Mouse (Mus musculus) MEL (cell line): Measurements from ENCODE around the gene Cyp26b1. TPM values are rescaled to one million over a fixed set of nuclear protein-coding genes. Genes with fewer than 3 reads are reported as not detected.

Experiments
- DNase-seq: peaks from one replicate; pipeline ENCODE4 v3.0.0; 2011; ENCODE audit warnings: low read depth, low spot score
- H3K27ac ChIP-seq: 2 replicates; pipeline ENCODE4 v1.5.1; 2012; ENCODE audit warnings: low read depth, mild to moderate bottlenecking, control low read depth, low read length, moderate library complexity; ENCODE audit not compliant: control insufficient read depth
- H3K27me3 ChIP-seq, 2 experiments: fragments of 150-350 bp in 1 of 2; sonication (generic) in 1 of 2; 2 replicates each; pipeline ENCODE4 v1.6.1; 2012; ENCODE audit warnings: low read length in 2 of 2, mild to moderate bottlenecking in 2 of 2, improper control_type of control experiment in 1 of 2, moderate library complexity in 1 of 2; ENCODE audit not compliant: insufficient read depth in 2 of 2, control insufficient read depth in 1 of 2
- H3K36me3 ChIP-seq, 2 experiments: 2 replicates each; pipeline ENCODE4 v1.6.1; 2012 to 2014; ENCODE audit warnings: low read length in 2 of 2, improper control_type of control experiment in 1 of 2, inconsistent platforms in 1 of 2, mild to moderate bottlenecking in 1 of 2; ENCODE audit not compliant: insufficient read depth in 2 of 2, control insufficient read depth in 1 of 2
- H3K4me1 ChIP-seq, 2 experiments: fragments of 150-350 bp in 1 of 2; sonication (generic) in 1 of 2; 2 replicates each; pipeline ENCODE4 v1.6.1; 2012; ENCODE audit warnings: low read length in 2 of 2, improper control_type of control experiment in 1 of 2, mild to moderate bottlenecking in 1 of 2; ENCODE audit not compliant: insufficient read depth in 2 of 2, control insufficient read depth in 1 of 2
- H3K4me3 ChIP-seq, 2 experiments: fragments of 150-350 bp in 1 of 2; sonication (generic) in 1 of 2; 2 replicates each; pipeline ENCODE4 v1.5.1; 2012; ENCODE audit warnings: low read depth in 2 of 2, low read length in 2 of 2, mild to moderate bottlenecking in 2 of 2, moderate library complexity in 2 of 2, control low read depth in 1 of 2, improper control_type of control experiment in 1 of 2; ENCODE audit not compliant: control insufficient read depth in 1 of 2, insufficient read depth in 1 of 2
- H3K79me2 ChIP-seq: 2 replicates; pipeline ENCODE4 v1.6.1; 2012; ENCODE audit warnings: mild to moderate bottlenecking, low read length, moderate library complexity; ENCODE audit not compliant: control insufficient read depth, poor library complexity, insufficient read depth
- H3K9ac ChIP-seq: 2 replicates; pipeline ENCODE4 v1.6.1; 2012; ENCODE audit warnings: low read depth, mild to moderate bottlenecking, control low read depth, low read length, moderate library complexity; ENCODE audit not compliant: control insufficient read depth, poor library complexity, severe bottlenecking
- H3K9me3 ChIP-seq: fragments of 150-350 bp; sonication (generic); replicated peaks from 2 replicates; pipeline ENCODE4 v1.6.1; 2012; ENCODE audit warnings: mild to moderate bottlenecking, low read length, improper control_type of control experiment, moderate library complexity; ENCODE audit not compliant: insufficient read depth
- CHD2 ChIP-seq: IDR thresholded peaks from 2 replicates; pipeline ENCODE4 v1.6.1; 2011; ENCODE audit warnings: low read length, improper control_type of control experiment
- ELF1 ChIP-seq: IDR thresholded peaks from 2 replicates; pipeline ENCODE4 v1.6.1; 2014; ENCODE audit warnings: low read depth, mild to moderate bottlenecking, inconsistent platforms, low read length, improper control_type of control experiment, moderate library complexity
- HCFC1 ChIP-seq: IDR thresholded peaks from 2 replicates; pipeline ENCODE4 v1.6.1; 2012; ENCODE audit warnings: low read depth, mild to moderate bottlenecking, inconsistent platforms, low read length, improper control_type of control experiment, moderate library complexity
- JUND ChIP-seq: IDR thresholded peaks from 2 replicates; pipeline ENCODE4 v1.6.1; 2011; ENCODE audit warnings: low read depth, mild to moderate bottlenecking, improper control_type of control experiment, low read length
- KAT2A ChIP-seq: conservative IDR thresholded peaks from 2 replicates; pipeline ENCODE4 v1.6.1; 2012; ENCODE audit warnings: low read depth, low read length, improper control_type of control experiment, inconsistent platforms
- MAFK ChIP-seq: IDR thresholded peaks from 2 replicates; pipeline ENCODE4 v1.6.1; 2011; ENCODE audit warnings: low read depth, mild to moderate bottlenecking, low read length, improper control_type of control experiment, borderline replicate concordance
- MYB ChIP-seq: IDR thresholded peaks from 2 replicates; pipeline ENCODE4 v1.6.1; 2011; ENCODE audit warnings: mild to moderate bottlenecking, low read depth, low read length, improper control_type of control experiment
- MYC ChIP-seq: IDR thresholded peaks from 2 replicates; pipeline ENCODE4 v1.6.1; 2011; ENCODE audit warnings: low read depth, mild to moderate bottlenecking, low read length, improper control_type of control experiment, moderate library complexity
- NRF1 ChIP-seq: IDR thresholded peaks from 2 replicates; pipeline ENCODE4 v1.6.1; 2014; ENCODE audit warnings: low read depth, mild to moderate bottlenecking, inconsistent platforms, low read length, improper control_type of control experiment, moderate library complexity; ENCODE audit not compliant: poor library complexity, insufficient read depth, severe bottlenecking
- POLR2A ChIP-seq, 2 experiments: IDR thresholded peaks; 2 replicates each; pipeline ENCODE4 v1.6.1; 2011 to 2012; ENCODE audit warnings: low read length in 2 of 2, mild to moderate bottlenecking in 2 of 2, control low read depth in 1 of 2, improper control_type of control experiment in 1 of 2, low read depth in 1 of 2, moderate library complexity in 1 of 2; ENCODE audit not compliant: control insufficient read depth in 1 of 2, insufficient read depth in 1 of 2, poor library complexity in 1 of 2
- POLR2AphosphoS2 ChIP-seq: IDR thresholded peaks from 2 replicates; pipeline ENCODE4 v1.6.1; 2011; ENCODE audit warnings: low read length, improper control_type of control experiment
- POLR2AphosphoS5 ChIP-seq: IDR thresholded peaks from 2 replicates; pipeline ENCODE4 v1.6.1; 2012; ENCODE audit warnings: low read depth, borderline replicate concordance, mild to moderate bottlenecking, inconsistent platforms, low read length, moderate library complexity, mixed read lengths
- RCOR1 ChIP-seq: IDR thresholded peaks from 2 replicates; pipeline ENCODE4 v1.6.1; 2012; ENCODE audit warnings: low read depth, mild to moderate bottlenecking, inconsistent platforms, low read length, improper control_type of control experiment
- TBP ChIP-seq: IDR thresholded peaks from 2 replicates; pipeline ENCODE4 v1.8.0; 2011; ENCODE audit warnings: low read depth, low read length, improper control_type of control experiment
- UBTF ChIP-seq: IDR thresholded peaks from 2 replicates; pipeline ENCODE4 v1.6.1; 2012; ENCODE audit warnings: low read depth, mild to moderate bottlenecking, inconsistent platforms, low read length, improper control_type of control experiment, moderate library complexity, borderline replicate concordance; ENCODE audit not compliant: insufficient read depth
- USF2 ChIP-seq, 2 experiments: IDR thresholded peaks; 2 replicates each; pipeline ENCODE4 v1.6.1; 2011 to 2012; ENCODE audit warnings: improper control_type of control experiment in 2 of 2, low read length in 2 of 2, borderline replicate concordance in 1 of 2, inconsistent platforms in 1 of 2, low read depth in 1 of 2, mild to moderate bottlenecking in 1 of 2; ENCODE audit not compliant: insufficient read depth in 1 of 2
- ZKSCAN1 ChIP-seq: IDR thresholded peaks from 2 replicates; pipeline ENCODE4 v1.6.1; 2012; ENCODE audit warnings: low read depth, mild to moderate bottlenecking, inconsistent platforms, low read length, improper control_type of control experiment, moderate library complexity
- ZMIZ1 ChIP-seq: IDR thresholded peaks from 2 replicates; pipeline ENCODE4 v1.6.1; 2012; ENCODE audit warnings: low read depth, mild to moderate bottlenecking, inconsistent platforms, low read length, improper control_type of control experiment, moderate library complexity
- ZNF384 ChIP-seq: IDR thresholded peaks from 2 replicates; pipeline ENCODE4 v1.6.1; 2012; ENCODE audit warnings: low read depth, mild to moderate bottlenecking, inconsistent platforms, low read length, improper control_type of control experiment
- polyA plus RNA-seq, 2 experiments: library from polyadenylated mRNA; stranded (reverse) in 1 of 2; unstranded in 1 of 2; fragments of >175 nt in 1 of 2; fragments of >200 nt in 1 of 2; gene quantifications; 2 replicates each; pipeline versions ENCODE4 v1.2.1 to v1.2.4; 2012; ENCODE audit warnings: low replicate concordance in 2 of 2, low read depth in 1 of 2; ENCODE audit not compliant: insufficient read length in 2 of 2, insufficient read depth in 1 of 2, missing spikeins in 1 of 2
- total RNA-seq: library from RNA; depleted of rRNA; stranded (reverse); fragments of 300-350 nt; gene quantifications from 2 replicates; pipeline ENCODE4 v1.2.3, GENCODE M21; 2012

Cyp26b1 gene
- total and polyA plus RNA-seq, 3 experiments: not detected

GRCm38 (mm10) chr6:84640324-84641061, 46.8 kb upstream of the Cyp26b1 start:
- Histone ChIP-seq H3K27ac (no peak overlapping the region), H3K27me3 (no peaks in the 10 kb centered on the region), H3K9me3 (no peaks in the 10 kb centered on the region), H3K4me3 (no peak overlapping the region), H3K9ac (no peak overlapping the region), H3K79me2 (no peaks in the 10 kb centered on the region), H3K4me1 (no peaks in the 10 kb centered on the region), H3K36me3 (no peaks in the 10 kb centered on the region)
- TF ChIP-seq UBTF: no peak
- no peak for TF ChIP-seq HCFC1
- TF ChIP-seq POLR2AphosphoS5: no peak
- TF ChIP-seq KAT2A: no peak
- no peak for TF ChIP-seq MAFK
- TF ChIP-seq USF2 (IDR thresholded peaks at IDR 0.05; ENCODE audit: borderline replicate concordance in 1 of 2, insufficient read depth in 1 of 2, low read depth in 1 of 2, low read length in 2 of 2): no peak
- no peak for TF ChIP-seq MYB
- TF ChIP-seq ZMIZ1: no peak
- no peak for TF ChIP-seq CHD2
- no peak for TF ChIP-seq JUND
- TF ChIP-seq RCOR1: no peak
- TF ChIP-seq TBP: no peak
- no peak for TF ChIP-seq ELF1
- no peak for TF ChIP-seq NRF1
- no peak for DNase-seq

GRCm38 (mm10) chr6:84638206-84638605, 44.5 kb upstream of the Cyp26b1 start:
- Histone ChIP-seq H3K27me3 (no peaks in the 10 kb centered on the region), H3K9me3 (no peaks in the 10 kb centered on the region), H3K79me2 (no peaks in the 10 kb centered on the region), H3K27ac (no peak overlapping the region)
- TF ChIP-seq JUND (no peak), ZNF384 (no peak), ZKSCAN1 (no peak), POLR2A (IDR thresholded peaks at IDR 0.05; ENCODE audit: control insufficient read depth in 1 of 2, insufficient read depth in 1 of 2, low read depth in 1 of 2, low read length in 2 of 2, poor library complexity in 1 of 2) (no peak), KAT2A (no peak), POLR2AphosphoS2 (no peak), MYC (no peak)
- TF ChIP-seq, all 39 proteins: peak for 0
- H3K4me3 ChIP-seq: no peak overlapping the region
- H3K4me1 ChIP-seq: no peaks in the 10 kb centered on the region
- H3K36me3 ChIP-seq: no peaks in the 10 kb centered on the region
- no peak for DNase-seq
- H3K9ac ChIP-seq: no peak overlapping the region
